Mouse (Mus musculus) adrenal gland, postnatal 14 days (tissue): Measurements from ENCODE around the gene Gm20441. TPM values are rescaled to one million over a fixed set of nuclear protein-coding genes. Genes with fewer than 3 reads are reported as not detected.

Source experiments
- total RNA-seq: library from RNA; stranded (reverse); gene quantifications from 2 replicates; pipeline ENCODE4 v1.2.3, GENCODE M21; 2021

Gene Gm20441
- total RNA-seq, 1 experiment from 2014 or later, result not detected

Other genes with a start within 250 kb of the Gm20441 start
- gene Lrrc75b, start 220.6 kb downstream of the Gm20441 start, total RNA-seq, result 0.70 and 1.1 TPM in 2 replicates
- 1.7 TPM in 1 of 2 replicates, not detected in the other for gene Ggt1, start 219.3 kb downstream of the Gm20441 start, total RNA-seq
- 6.2 and 8.0 TPM in 2 replicates for gene Ggt5, start 191.6 kb downstream of the Gm20441 start, total RNA-seq
- 6.0 and 12.2 TPM in 2 replicates for gene Susd2, start 136.9 kb downstream of the Gm20441 start, total RNA-seq
- gene Cabin1, start 16.6 kb downstream of the Gm20441 start, total RNA-seq, result 34.2 and 36.2 TPM in 2 replicates
- 210 and 231 TPM in 2 replicates for gene Ddt, start 7.5 kb downstream of the Gm20441 start, total RNA-seq
- gene Gstt3, start 460 bp upstream of the Gm20441 start, total RNA-seq, result 20.2 and 21.2 TPM in 2 replicates
- gene Gstt1, start 17.6 kb upstream of the Gm20441 start, total RNA-seq, result 69.1 and 93.9 TPM in 2 replicates
- gene Gstt4, start 41.6 kb upstream of the Gm20441 start, total RNA-seq, result 0.59 and 0.79 TPM in 2 replicates
- 33.3 and 40.9 TPM in 2 replicates for gene Gstt2, start 56.5 kb upstream of the Gm20441 start, total RNA-seq
- 259 and 296 TPM in 2 replicates for gene Mif, start 79.3 kb upstream of the Gm20441 start, total RNA-seq
- 1.8 and 1.9 TPM in 2 replicates for gene Derl3, start 112.5 kb upstream of the Gm20441 start, total RNA-seq
- 75.0 and 79.3 TPM in 2 replicates for gene Smarcb1, start 140.7 kb upstream of the Gm20441 start, total RNA-seq
- 1,334 and 1,341 TPM in 2 replicates for gene Chchd10, start 152.2 kb upstream of the Gm20441 start, total RNA-seq
- gene Mmp11, start 155.5 kb upstream of the Gm20441 start, total RNA-seq, result 7.9 and 8.6 TPM in 2 replicates
- 0.85 TPM in 1 of 2 replicates, not detected in the other for gene Gm867, start 159.7 kb upstream of the Gm20441 start, total RNA-seq
- 1.7 and 2.2 TPM in 2 replicates for gene Vpreb3, start 162.1 kb upstream of the Gm20441 start, total RNA-seq
- not detected in 2 replicates for gene Gm5134, start 173.6 kb upstream of the Gm20441 start, total RNA-seq